Mouse (Mus musculus) CD4-positive, CD25-positive, alpha-beta regulatory T cell, adult 4 months (primary cell): Measurements from ENCODE around the gene Zfp950. TPM values are rescaled to one million over a fixed set of nuclear protein-coding genes. Genes with fewer than 3 reads are reported as not detected.
"Not testable (repeated sequence)": the region's sequence is repeated elsewhere in the genome, so short reads cannot be mapped to it uniquely, and the experiment has no call there.

Source experiments
- ATAC-seq: one replicate; pipeline ENCODE4 v1.8.0; 2017
- polyA plus RNA-seq, 2 experiments: library from polyadenylated mRNA; unstranded; fragments of 100-300 nt; shearing (Covaris generic); gene quantifications; one replicate each; pipeline ENCODE4 v1.2.1; 2017

Gene Zfp950
- polyA plus RNA-seq: 10 to 100 TPM; 54.2 to 97.1 TPM

- peak; percentile 99 for ATAC-seq
Observed at GRCm38 (mm10) chr19:61140342-61141206, at the start of gene Zfp950. Gene Zfp950, minus strand, starts transcription at chr19:61140840.

DNA sequence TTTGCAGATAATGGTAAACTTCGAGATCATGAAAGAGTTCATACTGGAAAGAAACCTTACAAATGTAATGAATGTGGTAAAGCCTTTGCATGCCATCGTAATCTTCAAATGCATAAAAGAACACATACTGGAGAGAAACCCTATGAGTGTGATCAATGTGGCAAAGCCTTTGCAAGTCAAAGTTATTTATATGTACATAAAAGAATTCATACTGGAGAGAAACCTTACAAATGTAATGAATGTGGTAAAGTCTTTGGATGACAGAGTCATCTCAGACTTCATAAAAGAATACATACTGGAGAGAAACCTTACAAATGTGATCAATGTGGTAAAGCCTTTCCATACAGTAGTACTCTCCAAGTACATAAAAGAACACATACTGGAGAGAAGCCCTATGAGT is 43.0 kb upstream of the Zfp950 start, which contains the start of gene Gm6020:
Gene Gm6020, plus strand, starts transcription at position 301 of the 400 bp plus-strand sequence.
- not testable (repeated sequence) for ATAC-seq

GRCm38 (mm10) chr19:61175756-61176324 is 35.2 kb upstream of the Zfp950 start, which contains the start of gene Gm7102:
Gene Gm7102, minus strand, starts transcription at chr19:61176309.
- no peak for ATAC-seq

- peak; percentile 74 for ATAC-seq
Observed at GRCm38 (mm10) chr19:61151701-61152420, 11.2 kb upstream of the Zfp950 start.

GRCm38 (mm10) chr19:61151372-61151700 is 10.7 kb upstream of the Zfp950 start:
- ATAC-seq: peak; percentile 75

GRCm38 (mm10) chr19:61141299-61141698 is 659 bp upstream of the Zfp950 start:
- ATAC-seq: no peak

DNA sequence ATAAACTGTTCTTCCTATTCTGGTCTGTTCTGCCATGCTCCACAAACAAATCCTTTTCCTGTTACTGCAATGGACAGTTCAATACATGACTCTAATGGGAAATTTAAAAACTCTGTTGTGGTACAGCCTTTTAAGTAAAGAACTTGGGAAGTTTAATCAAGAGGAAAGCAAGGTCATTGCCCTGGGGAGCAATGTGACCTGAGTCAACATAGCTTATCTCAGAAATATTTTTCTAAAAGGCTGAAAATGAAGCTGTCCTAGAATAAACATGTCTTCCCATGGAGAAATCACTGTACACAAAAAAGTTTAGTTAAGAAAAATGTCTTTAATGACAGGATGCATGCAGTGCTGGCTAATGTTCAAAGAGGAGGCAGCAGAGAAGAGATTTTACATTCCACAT is 2.0 kb downstream of the Zfp950 start:
- ATAC-seq: no peak

DNA sequence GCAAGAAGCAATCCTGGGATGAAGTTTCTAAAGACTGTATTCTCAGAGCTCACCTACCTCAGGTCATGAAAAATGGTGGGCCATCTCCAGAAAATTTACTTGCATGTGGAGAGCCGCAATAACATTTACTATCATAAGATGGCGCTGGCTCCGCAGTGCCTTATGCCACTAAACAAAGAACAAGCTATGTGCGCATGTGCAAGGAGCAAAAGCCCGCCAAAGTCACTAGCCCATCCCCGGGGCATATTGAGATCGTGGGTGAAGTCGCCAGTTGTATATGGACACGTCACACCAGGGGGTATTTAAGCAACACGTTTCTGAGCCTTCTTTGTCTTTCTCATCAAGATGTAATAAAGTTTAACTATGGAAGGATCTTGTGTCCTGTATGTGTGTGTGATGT is 9.5 kb downstream of the Zfp950 start:
- no peak for ATAC-seq

GRCm38 (mm10) chr19:61110184-61110583 is 30.5 kb downstream of the Zfp950 start:
- no peak for ATAC-seq

DNA sequence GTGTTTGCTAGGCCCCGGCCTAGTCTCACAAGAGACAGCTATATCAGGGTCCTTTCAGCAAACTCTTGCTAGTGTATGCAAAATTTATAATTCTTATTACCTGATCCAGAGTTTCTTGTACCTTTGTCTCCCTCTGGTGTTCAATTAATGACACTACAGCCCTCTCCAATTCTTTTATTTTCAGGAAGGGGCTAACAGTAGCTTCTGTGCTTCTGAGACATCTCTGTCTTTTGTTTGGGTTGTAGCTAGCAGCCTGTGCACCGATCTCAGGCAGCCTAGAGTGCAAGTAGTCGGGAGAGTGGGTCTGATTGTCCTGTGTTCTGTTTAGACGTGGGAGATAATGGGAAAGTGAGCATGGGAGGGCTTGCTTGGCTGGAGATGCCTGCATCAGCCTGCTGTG is 42.9 kb downstream of the Zfp950 start:
- peak; percentile 78 for ATAC-seq

DNA sequence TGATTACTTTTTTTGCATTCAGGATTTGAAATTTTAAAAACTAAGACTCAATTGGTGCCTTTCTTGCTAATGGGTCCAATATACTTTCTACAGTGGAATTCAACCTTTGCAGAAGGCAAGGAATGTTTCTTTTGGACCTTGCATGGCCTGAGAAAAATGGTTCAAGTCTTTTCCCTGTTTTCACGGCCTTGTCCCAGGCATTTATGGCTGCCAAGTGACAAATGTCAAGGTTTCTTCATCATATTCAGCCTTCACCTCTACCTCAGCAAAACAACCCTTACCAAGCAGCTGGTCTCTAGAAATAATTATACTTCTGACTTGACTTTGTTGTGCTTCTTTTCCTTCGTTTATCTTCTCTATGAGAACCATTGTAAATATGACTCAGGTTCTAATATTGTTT is 43.9 kb downstream of the Zfp950 start:
- no peak for ATAC-seq

DNA sequence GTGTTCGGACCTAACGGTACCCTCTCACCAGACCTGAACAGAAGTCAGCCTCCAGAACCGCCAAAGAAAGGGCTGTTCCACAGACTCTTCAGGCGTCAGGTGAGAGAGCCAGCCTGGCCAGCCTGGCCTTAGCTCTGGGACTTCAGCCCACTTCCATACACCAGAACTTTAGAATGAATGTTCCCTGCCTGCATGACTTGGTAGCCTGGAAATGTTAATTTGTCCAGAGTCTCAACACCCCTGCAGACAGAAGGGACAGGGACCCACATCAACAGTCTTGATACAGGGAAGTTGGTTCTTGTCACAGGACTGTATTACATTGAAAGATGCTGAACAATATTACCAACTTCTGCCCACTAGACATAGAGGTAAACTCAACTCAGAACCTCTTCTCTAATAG is 50.1 kb downstream of the Zfp950 start:
- no peak for ATAC-seq

DNA sequence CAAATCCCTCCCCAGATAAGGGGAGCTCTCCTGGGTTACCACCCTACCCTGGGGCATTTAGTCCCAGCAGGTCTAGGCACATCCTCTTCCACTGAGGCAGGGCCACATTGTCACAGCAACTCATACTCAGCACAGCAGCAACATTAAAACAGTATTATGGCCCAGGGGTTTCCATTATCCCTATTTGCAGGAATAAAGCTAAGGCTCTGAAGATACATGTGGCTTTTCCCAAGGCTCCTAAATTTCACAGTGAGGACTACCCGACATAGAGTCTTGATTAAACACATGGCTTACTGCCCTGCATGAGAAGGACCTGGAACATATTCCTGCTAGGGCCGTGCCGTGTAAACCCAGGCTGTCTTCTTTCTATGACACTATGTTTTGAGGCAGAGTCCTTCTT is 51.6 kb downstream of the Zfp950 start:
- ATAC-seq: no peak

DNA sequence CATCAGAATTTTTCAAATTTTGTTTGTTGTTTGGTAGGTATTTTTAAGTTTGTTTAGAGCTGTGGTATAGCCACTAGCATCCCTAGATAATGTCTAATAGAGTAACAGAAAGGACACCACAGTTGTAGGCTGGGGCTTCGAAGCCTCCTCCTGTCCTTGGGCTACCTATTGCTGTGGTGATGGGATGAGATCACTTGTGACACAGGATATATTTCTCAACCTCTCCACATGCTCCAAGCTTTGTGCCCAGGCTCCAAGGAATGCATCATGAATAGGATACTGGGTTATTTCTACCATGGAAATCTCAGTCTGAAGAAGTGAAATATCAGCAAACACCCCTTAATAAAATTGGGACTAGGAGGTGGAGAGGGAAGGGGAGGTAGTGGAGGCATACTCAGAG is 52.9 kb downstream of the Zfp950 start:
- ATAC-seq: no peak

DNA sequence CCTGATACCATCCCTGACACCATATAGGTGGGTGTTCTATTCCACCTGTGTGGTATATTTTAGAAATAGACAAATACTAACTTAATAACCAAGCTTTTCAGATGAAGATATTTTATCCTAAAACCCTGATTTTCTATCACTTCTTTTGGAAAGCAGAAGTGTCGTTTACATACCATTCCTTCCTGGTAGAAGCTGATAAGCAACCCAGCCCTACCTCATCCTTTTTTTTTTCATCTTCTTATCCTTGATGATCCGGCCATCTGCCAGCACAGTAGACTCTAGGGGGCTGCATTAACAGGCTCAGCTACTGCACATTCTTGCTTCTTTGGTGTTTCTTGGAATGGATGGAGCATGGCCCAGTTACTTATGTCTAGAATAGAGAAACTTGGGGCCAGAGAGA is 55.4 kb downstream of the Zfp950 start:
- no peak for ATAC-seq

DNA sequence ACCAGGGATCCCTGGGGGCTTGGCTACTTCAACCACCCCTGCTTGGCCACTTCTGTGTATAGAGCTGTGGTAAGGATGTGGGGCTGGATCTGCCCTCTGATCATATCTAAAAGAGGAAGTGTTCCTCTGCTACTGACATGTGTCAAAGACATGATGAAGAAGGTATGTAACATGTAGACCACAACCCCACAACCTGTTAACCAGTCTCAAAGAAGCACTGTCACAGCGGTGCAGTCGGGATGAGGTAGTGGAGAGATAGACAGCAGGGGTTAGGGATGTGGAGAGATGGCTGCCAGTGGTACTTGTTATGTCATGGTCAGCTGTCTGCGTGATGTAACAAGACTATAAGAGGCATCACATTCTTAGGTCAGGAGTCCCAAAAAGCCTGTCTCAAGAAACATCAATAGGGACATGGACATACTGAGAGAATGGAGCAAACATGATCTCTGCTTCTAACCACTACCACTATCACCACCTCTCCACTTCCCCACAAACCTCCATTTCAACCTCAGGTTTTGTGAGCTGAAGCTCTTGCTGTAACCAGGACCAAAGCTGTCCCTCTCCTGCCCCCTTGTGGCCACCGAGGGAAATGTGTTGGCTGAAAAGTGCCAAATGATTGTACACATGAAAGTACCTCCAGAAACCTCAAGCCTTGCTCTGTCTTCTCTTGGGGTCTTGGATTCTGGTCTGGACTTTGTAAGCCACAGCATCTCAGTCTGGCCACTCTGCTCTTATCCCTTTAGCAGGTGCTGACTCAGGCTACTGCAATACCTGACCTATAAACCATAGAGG is 56.3 kb downstream of the Zfp950 start:
- peak; percentile 91 for ATAC-seq

GRCm38 (mm10) chr19:61083006-61083405 is 57.6 kb downstream of the Zfp950 start:
- ATAC-seq: no peak

DNA sequence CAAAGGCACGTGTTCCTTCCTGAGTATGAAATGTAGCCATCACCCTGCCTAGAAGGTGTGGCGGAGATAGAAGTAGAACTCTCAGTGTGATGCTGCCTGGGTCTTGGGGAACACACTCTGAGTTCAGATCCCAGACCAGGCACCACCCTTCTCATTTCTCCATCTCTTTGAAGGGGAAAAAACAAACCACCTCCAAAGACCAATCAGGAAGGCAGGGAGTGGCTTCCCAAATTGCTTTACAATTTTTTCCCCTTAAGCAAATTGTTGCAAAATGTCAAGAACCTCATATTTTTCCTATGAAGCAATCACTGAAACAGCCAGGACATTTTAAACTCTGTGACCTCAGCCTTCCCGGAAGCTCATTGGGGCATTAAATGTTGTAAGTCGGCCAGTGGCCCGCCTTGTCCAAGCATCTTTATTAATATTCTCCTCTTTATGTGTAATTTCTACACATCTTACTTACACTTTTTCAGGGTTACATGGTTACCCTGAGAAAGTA is 60.3 kb downstream of the Zfp950 start:
- no peak for ATAC-seq

- ATAC-seq: no peak
Observed at GRCm38 (mm10) chr19:61078622-61079021, 62.0 kb downstream of the Zfp950 start.

GRCm38 (mm10) chr19:61065011-61065410 is 75.6 kb downstream of the Zfp950 start:
- ATAC-seq: no peak

DNA sequence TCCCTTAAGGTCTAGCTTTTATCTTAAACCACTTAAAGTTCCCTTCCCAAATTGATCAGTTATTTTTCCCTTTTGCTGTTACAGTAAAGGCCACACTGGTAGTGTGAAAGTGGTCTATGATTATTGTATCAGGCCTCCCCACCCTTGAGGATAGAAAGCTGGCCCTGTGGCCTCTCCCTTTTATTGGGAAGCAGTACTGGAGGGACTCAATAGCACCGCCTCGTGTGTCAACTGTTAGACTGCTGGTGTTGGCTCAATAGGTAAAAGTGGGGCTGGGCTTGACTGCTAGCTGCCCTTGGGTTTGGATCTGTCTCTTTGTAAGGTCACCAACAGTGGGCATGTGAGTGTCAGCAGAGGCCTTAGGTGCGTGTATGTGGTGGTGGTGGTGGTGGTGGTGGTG is 76.3 kb downstream of the Zfp950 start:
- no peak for ATAC-seq

GRCm38 (mm10) chr19:61057581-61057980 is 83.1 kb downstream of the Zfp950 start:
- ATAC-seq: no peak
